Mouse (Mus musculus) spleen, adult 2 months (tissue): Measurements from ENCODE around the gene Dus4l.

ENCODE experiments used
- CTCF ChIP-seq: fragments of 200-500 bp; IDR thresholded peaks from 2 replicates; pipeline ENCODE4 v1.5.1; 2011; ENCODE audit warnings: mild to moderate bottlenecking, inconsistent platforms; ENCODE audit not compliant: insufficient read depth, insufficient read length, insufficient replicate concordance; ENCODE audit errors: extremely low read depth
- POLR2A ChIP-seq: fragments of 200-500 bp; IDR thresholded peaks from 2 replicates; pipeline ENCODE4 v1.6.1; 2011; ENCODE audit warnings: low read depth, low read length, inconsistent platforms

GRCm38 (mm10) chr12:31654965-31655477 lies 395 bp upstream of the Dus4l start:
- TF ChIP-seq POLR2A: no peak
- TF ChIP-seq CTCF: no peak
